Mouse (Mus musculus) liver, embryonic 12.5 days (tissue): ENCODE data around the gene BC005624. TPM values are rescaled to one million over a fixed set of nuclear protein-coding genes. Genes with fewer than 3 reads are reported as not detected.

Experiments
- ATAC-seq: fragments of 200-750 bp; cut with Nextera tagmentation; 2 replicates; pipeline ENCODE4 v1.8.0; 2017; ENCODE audit warnings: moderate number of reproducible peaks, mild to moderate bottlenecking, moderate library complexity
- H3K27ac ChIP-seq: fragments of 300-500 bp; sonication (generic); 2 replicates; pipeline ENCODE4 v1.5.1; 2016; ENCODE audit warnings: mild to moderate bottlenecking
- H3K27me3 ChIP-seq: fragments of 300-500 bp; sonication (generic); replicated peaks from 2 replicates; pipeline ENCODE4 v1.6.1; 2016; ENCODE audit warnings: mild to moderate bottlenecking, moderate library complexity
- H3K36me3 ChIP-seq: fragments of 300-500 bp; sonication (generic); 2 replicates; pipeline ENCODE4 v1.6.1; 2016; ENCODE audit warnings: mild to moderate bottlenecking, moderate library complexity
- H3K4me1 ChIP-seq: fragments of 300-500 bp; sonication (generic); 2 replicates; pipeline ENCODE4 v1.6.1; 2016
- H3K4me2 ChIP-seq: fragments of 300-500 bp; sonication (generic); 2 replicates; pipeline ENCODE4 v1.6.1; 2016; ENCODE audit warnings: mild to moderate bottlenecking, moderate library complexity
- H3K4me3 ChIP-seq: fragments of 300-500 bp; sonication (generic); 2 replicates; pipeline ENCODE4 v1.5.1; 2016; ENCODE audit warnings: mild to moderate bottlenecking, moderate library complexity
- H3K9ac ChIP-seq: fragments of 300-500 bp; sonication (generic); 2 replicates; pipeline ENCODE4 v1.6.1; 2016; ENCODE audit warnings: mild to moderate bottlenecking, moderate library complexity
- H3K9me3 ChIP-seq: fragments of 300-500 bp; sonication (generic); replicated peaks from 2 replicates; pipeline ENCODE4 v1.6.1; 2016; ENCODE audit warnings: mild to moderate bottlenecking, moderate library complexity
- WGBS: fragments of 180-500 bp; shearing (Covaris S2); methylation state at CpG from one replicate; pipeline ENCODE4 v1.1.7; 2016; ENCODE audit not compliant: insufficient replicate concordance; 5-methylcytosine and 5-hydroxymethylcytosine counted together
- polyA plus RNA-seq: library from polyadenylated mRNA; unstranded; fragments of >200 nt; fragmentation: Nextera tagmentation; extraction: Ambion mirVana; gene quantifications from 2 replicates; pipeline ENCODE4 v1.2.1, GENCODE M21; 2016

Gene BC005624
- 36.9 and 41.2 TPM in 2 replicates for polyA plus RNA-seq

GRCm38 (mm10) chr2:30981790-30982513, at the start of gene BC005624, which contains the start of gene Usp20:
Gene BC005624 (minus strand): TSS chr2:30982201.
Gene Usp20 (plus strand): TSS chr2:30982279.
- no peaks in the 10 kb centered on the region for H3K27me3 ChIP-seq
- H3K9ac ChIP-seq, result peak within 1 kb of the TSS; percentile 75
- H3K4me2 ChIP-seq, result peak within 1 kb of the TSS; percentile 93
- ATAC-seq, result peak; percentile 96
- peaks cover 31% of the 10 kb centered on the region for H3K36me3 ChIP-seq
- no peaks in the 10 kb centered on the region for H3K9me3 ChIP-seq
- peak within 1 kb of the TSS; percentile 68 for H3K27ac ChIP-seq
- peaks cover 45% of the 10 kb centered on the region for H3K4me1 ChIP-seq
- under 1% methylated on average over 66 of the region's 66 CpGs for WGBS
- peak within 1 kb of the TSS; percentile 81 for H3K4me3 ChIP-seq

GRCm38 (mm10) chr2:31026642-31027041, 44.6 kb upstream of the BC005624 start:
- Histone ChIP-seq H3K27ac (no peak overlapping the region), H3K4me2 (no peak overlapping the region), H3K27me3 (no peaks in the 10 kb centered on the region), H3K9ac (no peak overlapping the region), H3K4me1 (peaks cover 18% of the 10 kb centered on the region), H3K9me3 (no peaks in the 10 kb centered on the region), H3K4me3 (no peak overlapping the region), H3K36me3 (peaks cover 37% of the 10 kb centered on the region)
- ATAC-seq, result no peak
- 69% methylated on average over 8 of the region's 8 CpGs for WGBS

- no peak overlapping the region for H3K4me2 ChIP-seq
- H3K4me3 ChIP-seq, result no peak overlapping the region
- ATAC-seq, result no peak
- H3K9me3 ChIP-seq, result no peaks in the 10 kb centered on the region
- peaks cover 18% of the 10 kb centered on the region for H3K4me1 ChIP-seq
- no peaks in the 10 kb centered on the region for H3K27me3 ChIP-seq
- peaks cover 39% of the 10 kb centered on the region for H3K36me3 ChIP-seq
- peak overlapping the region; percentile 30; the same call in 1 of the 2 replicates for H3K27ac ChIP-seq
- 65% methylated on average over 3 of the region's 3 CpGs for WGBS
- H3K9ac ChIP-seq, result no peak overlapping the region
Observed at GRCm38 (mm10) chr2:31025458-31025857, 43.5 kb upstream of the BC005624 start.

GRCm38 (mm10) chr2:31024618-31025370, 42.8 kb upstream of the BC005624 start:
- H3K27me3 ChIP-seq, result no peaks in the 10 kb centered on the region
- 26% methylated on average over 5 of the region's 5 CpGs for WGBS
- peak; percentile 53; the same call in 1 of the 2 replicates for ATAC-seq
- no peak overlapping the region for H3K4me3 ChIP-seq
- no peaks in the 10 kb centered on the region for H3K9me3 ChIP-seq
- H3K27ac ChIP-seq, result peak overlapping the region; percentile 30; the same call in 1 of the 2 replicates
- H3K36me3 ChIP-seq, result peaks cover 39% of the 10 kb centered on the region
- H3K4me2 ChIP-seq, result no peak overlapping the region
- H3K4me1 ChIP-seq, result peaks cover 13% of the 10 kb centered on the region
- H3K9ac ChIP-seq, result no peak overlapping the region

- Histone ChIP-seq H3K4me1 (peaks cover 12% of the 10 kb centered on the region; the same call in 1 of the 2 replicates), H3K9ac (no peak overlapping the region), H3K4me2 (no peak overlapping the region), H3K27me3 (no peaks in the 10 kb centered on the region), H3K4me3 (no peak overlapping the region), H3K27ac (no peak overlapping the region), H3K36me3 (peaks cover 44% of the 10 kb centered on the region), H3K9me3 (no peaks in the 10 kb centered on the region)
- WGBS, result 60% methylated on average over 5 of the region's 5 CpGs
- ATAC-seq, result no peak
Observed at GRCm38 (mm10) chr2:31023940-31024339, 41.9 kb upstream of the BC005624 start.

- no peak overlapping the region for H3K9ac ChIP-seq
- H3K4me1 ChIP-seq, result peaks cover 5% of the 10 kb centered on the region; the same call in 1 of the 2 replicates
- H3K4me2 ChIP-seq, result no peak overlapping the region
- H3K4me3 ChIP-seq, result no peak overlapping the region
- H3K9me3 ChIP-seq, result no peaks in the 10 kb centered on the region
- H3K36me3 ChIP-seq, result peaks cover 58% of the 10 kb centered on the region
- 86% methylated on average over 2 of the region's 2 CpGs for WGBS
- no peaks in the 10 kb centered on the region for H3K27me3 ChIP-seq
- ATAC-seq, result no peak
- no peak overlapping the region for H3K27ac ChIP-seq
Observed at GRCm38 (mm10) chr2:31020202-31020601, 38.2 kb upstream of the BC005624 start.

- no peaks in the 10 kb centered on the region for H3K27me3 ChIP-seq
- 81% methylated on average over 8 of the region's 8 CpGs for WGBS
- no peak for ATAC-seq
Observed at GRCm38 (mm10) chr2:31019011-31019410, 37.0 kb upstream of the BC005624 start.

GRCm38 (mm10) chr2:31018519-31018918, 36.5 kb upstream of the BC005624 start:
- no peak overlapping the region for H3K9ac ChIP-seq
- peaks cover 58% of the 10 kb centered on the region for H3K36me3 ChIP-seq
- H3K27ac ChIP-seq, result no peak overlapping the region
- H3K4me3 ChIP-seq, result no peak overlapping the region
- no peak for ATAC-seq
- H3K27me3 ChIP-seq, result no peaks in the 10 kb centered on the region
- no peaks in the 10 kb centered on the region for H3K9me3 ChIP-seq
- H3K4me2 ChIP-seq, result no peak overlapping the region
- 80% methylated on average over 8 of the region's 8 CpGs for WGBS
- H3K4me1 ChIP-seq, result no peaks in the 10 kb centered on the region

More at GRCm38 (mm10) chr2:31019011-31019410, 37.0 kb upstream of the BC005624 start:
- no peak overlapping the region for H3K4me3 ChIP-seq
- peaks cover 58% of the 10 kb centered on the region for H3K36me3 ChIP-seq
- H3K9me3 ChIP-seq, result no peaks in the 10 kb centered on the region
- no peak overlapping the region for H3K27ac ChIP-seq
- no peak overlapping the region for H3K9ac ChIP-seq
- no peaks in the 10 kb centered on the region for H3K4me1 ChIP-seq
- no peak overlapping the region for H3K4me2 ChIP-seq

GRCm38 (mm10) chr2:31017625-31018317, 35.8 kb upstream of the BC005624 start:
- no peak overlapping the region for H3K4me2 ChIP-seq
- WGBS, result 81% methylated on average over 18 of the region's 18 CpGs
- H3K4me1 ChIP-seq, result no peaks in the 10 kb centered on the region
- H3K4me3 ChIP-seq, result no peak overlapping the region
- no peak overlapping the region for H3K9ac ChIP-seq
- no peaks in the 10 kb centered on the region for H3K9me3 ChIP-seq
- peaks cover 58% of the 10 kb centered on the region for H3K36me3 ChIP-seq
- H3K27ac ChIP-seq, result no peak overlapping the region
- ATAC-seq, result 0 out of 2 replicates have a peak, but pooled peaks have one; percentile 10
- H3K27me3 ChIP-seq, result no peaks in the 10 kb centered on the region

- no peak for ATAC-seq
Observed at GRCm38 (mm10) chr2:31013371-31014120, 31.5 kb upstream of the BC005624 start.

GRCm38 (mm10) chr2:31007208-31007607, 25.2 kb upstream of the BC005624 start:
- Histone ChIP-seq H3K4me2 (peak overlapping the region; percentile 70), H3K36me3 (peaks cover 40% of the 10 kb centered on the region), H3K4me3 (no peak overlapping the region), H3K9ac (peak overlapping the region; percentile 36; the same call in 1 of the 2 replicates), H3K27me3 (no peaks in the 10 kb centered on the region), H3K9me3 (no peaks in the 10 kb centered on the region), H3K4me1 (peaks cover 48% of the 10 kb centered on the region), H3K27ac (peak overlapping the region; percentile 89)
- no peak for ATAC-seq
- WGBS, result 67% methylated on average over 5 of the region's 5 CpGs

More at GRCm38 (mm10) chr2:31013371-31014120, 31.5 kb upstream of the BC005624 start:
- WGBS, result 72% methylated on average over 14 of the region's 14 CpGs
- no peaks in the 10 kb centered on the region for H3K27me3 ChIP-seq
- no peak overlapping the region for H3K27ac ChIP-seq
- H3K4me2 ChIP-seq, result no peak overlapping the region
- peaks cover 10% of the 10 kb centered on the region; the same call in 1 of the 2 replicates for H3K4me1 ChIP-seq
- H3K9me3 ChIP-seq, result no peaks in the 10 kb centered on the region
- H3K9ac ChIP-seq, result no peak overlapping the region
- no peak overlapping the region for H3K4me3 ChIP-seq
- peaks cover 41% of the 10 kb centered on the region for H3K36me3 ChIP-seq
